Mouse (Mus musculus): ENCODE measurements around the gene Zfp459.
"Not testable (repeated sequence)": the region's sequence is repeated elsewhere in the genome, so short reads cannot be mapped to it uniquely, and the experiment has no call there.

Zfp459 gene

DNA sequence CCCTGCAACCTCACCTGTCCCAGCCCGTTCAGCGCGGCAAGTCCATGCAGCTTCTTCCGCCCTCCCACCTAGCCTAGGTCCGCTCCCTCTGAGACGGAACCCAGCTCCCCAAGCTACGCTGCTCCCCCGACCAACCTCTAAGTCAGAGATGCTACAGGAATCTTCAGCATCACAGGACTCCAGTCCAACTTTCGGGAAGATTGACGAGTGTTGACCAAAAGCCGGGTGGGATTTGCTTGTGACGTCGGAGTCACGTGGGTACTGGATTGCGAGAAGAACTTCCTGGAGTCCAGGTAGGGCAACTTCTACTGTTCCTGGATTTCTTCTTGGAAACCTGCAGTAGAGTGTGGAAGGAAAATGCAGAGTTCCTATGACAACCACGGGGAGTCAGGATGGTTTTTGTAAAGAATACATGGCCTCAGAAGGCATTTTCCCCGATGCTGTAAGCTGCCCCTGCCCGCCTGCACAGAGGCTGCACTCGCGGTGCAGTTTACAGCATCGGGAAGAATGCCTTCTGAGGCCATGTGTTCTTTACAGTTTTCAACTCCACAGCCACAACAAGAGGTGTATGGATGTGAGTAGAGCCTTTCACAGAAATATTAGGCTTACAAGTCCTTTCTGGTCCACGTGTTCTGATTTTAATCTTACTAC is at the start of gene Zfp459:
TSS of gene Zfp459 (minus strand) at position 212 of the 651 bp plus-strand sequence.
- peak in 1 of 2 experiments; percentile 11 for DNase-seq (ENCODE audit: low spot score in 2 of 2)

DNA sequence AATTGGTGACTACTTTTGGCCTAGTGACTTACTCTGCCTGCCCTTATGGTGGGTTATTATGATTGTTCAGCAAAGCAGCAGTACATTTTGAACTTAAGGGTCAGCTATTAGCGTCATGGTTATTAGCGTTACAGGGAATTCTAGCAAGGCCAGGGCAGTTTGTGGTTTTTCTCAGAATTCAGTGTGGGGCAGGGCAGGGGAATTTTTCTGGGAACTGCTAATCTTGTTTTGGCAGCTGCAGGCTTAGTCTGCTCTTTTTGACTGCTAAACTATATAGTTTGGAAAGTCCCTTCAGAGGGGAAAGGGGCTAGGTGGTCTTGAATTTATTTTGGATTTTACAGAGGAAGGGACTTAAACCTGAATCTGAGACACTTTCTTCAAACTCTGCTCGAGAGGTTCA is 48.1 kb upstream of the Zfp459 start:
- no peak for DNase-seq (ENCODE audit: low spot score in 2 of 2)

DNA sequence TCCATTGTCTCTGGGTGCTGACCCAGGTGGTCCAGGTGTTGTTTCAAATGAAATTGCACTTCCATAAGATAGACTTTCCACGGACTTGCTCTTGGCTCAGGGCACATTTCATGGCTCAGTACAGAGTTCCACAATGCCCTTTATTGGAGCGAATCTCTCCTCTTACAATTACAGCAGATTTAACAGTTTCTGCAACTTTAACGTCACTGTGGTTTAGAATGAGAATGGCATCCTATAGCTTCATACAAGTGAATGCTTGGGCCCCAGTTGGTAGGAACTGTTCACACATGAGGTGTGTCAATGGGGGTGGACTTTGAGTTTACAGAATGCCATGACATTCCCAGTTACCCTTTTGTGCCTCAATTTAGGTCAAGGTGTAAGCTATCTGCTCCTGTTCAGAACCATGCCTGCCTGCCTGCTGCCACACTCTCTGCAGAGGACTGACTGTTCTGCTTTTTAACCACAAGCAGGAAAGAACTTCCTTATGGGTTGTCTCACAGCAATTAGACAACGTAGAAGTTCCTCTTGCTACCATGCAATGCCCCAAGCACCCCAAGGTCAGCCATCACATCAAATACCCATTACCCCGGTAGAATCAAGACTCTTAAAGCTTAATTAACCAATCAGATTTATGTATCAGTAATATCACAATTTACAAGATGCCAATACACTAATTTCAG is 42.4 kb upstream of the Zfp459 start:
- DNase-seq (ENCODE audit: low spot score in 2 of 2): not testable (repeated sequence)

DNA sequence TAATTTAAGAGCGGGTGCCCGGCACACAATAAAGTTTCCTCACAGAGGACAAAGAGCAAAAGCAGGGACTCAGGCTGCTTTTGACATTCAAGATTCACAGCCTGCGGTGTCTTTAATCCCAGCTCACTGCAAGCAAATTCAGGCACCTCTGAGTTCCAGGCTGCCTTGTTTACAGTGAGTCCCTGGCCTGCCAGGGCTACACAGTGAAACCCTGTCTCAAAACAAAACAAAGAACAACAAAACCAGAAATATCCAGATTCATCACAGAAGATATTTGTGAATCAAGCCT is 30.7 kb upstream of the Zfp459 start:
- DNase-seq (ENCODE audit: low spot score in 2 of 2): no peak

DNA sequence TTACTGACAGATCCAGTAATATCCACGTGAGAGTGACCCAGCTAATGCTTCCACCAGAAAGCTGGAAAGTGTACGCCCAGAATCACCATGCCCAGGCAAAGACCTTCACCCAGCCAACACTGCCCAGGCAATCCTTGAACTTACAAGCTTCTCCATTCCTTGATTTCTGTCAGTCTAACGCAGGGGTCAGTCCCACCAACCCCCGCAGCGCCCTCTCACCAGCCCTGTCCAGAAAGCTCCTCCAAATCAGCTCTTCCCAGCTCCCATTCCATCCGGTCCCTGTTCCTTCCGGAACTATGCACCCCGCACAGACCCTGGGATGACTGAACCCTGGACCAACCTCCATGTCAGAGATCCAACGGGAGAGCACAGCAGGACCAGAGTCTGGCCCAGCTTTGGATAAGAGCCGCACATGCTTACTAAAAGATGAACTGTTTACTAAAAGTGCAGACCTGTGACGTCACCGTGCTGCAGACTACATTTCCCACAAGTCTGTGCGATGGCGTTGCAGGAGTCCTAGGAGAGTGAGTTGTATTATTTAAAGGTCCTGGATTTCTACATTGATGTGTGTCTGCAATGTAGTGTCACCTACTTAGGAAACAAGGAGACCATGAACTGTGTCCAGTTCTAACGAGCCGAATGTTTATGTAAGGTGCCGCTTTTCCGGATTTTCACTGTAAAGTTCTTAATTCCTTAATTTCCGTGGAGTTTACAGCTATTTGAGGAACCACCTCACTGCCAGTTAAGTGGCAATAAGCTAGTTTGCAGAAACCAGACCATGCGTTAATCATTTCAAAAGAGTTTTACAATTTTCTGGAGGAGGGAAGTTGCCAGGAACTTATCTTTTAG is 30.2 kb upstream of the Zfp459 start, which contains the start of gene Zfp874a:
TSS of gene Zfp874a (minus strand) at position 453 of the 849 bp plus-strand sequence.
- DNase-seq (ENCODE audit: low spot score in 2 of 2): peak; percentile 80 to 84

DNA sequence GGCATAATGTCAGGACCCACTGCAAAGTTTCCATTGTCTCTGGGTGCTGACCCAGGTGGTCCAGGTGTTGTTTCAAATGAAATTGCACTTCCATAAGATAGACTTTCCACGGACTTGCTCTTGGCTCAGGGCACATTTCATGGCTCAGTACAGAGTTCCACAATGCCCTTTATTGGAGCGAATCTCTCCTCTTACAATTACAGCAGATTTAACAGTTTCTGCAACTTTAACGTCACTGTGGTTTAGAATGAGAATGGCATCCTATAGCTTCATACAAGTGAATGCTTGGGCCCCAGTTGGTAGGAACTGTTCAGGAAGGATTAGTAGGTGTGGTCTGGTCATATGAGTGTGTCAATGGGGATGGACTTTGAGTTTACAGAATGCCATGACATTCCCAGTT is 15.9 kb upstream of the Zfp459 start:
- DNase-seq (ENCODE audit: low spot score in 2 of 2): not testable (repeated sequence)

DNA sequence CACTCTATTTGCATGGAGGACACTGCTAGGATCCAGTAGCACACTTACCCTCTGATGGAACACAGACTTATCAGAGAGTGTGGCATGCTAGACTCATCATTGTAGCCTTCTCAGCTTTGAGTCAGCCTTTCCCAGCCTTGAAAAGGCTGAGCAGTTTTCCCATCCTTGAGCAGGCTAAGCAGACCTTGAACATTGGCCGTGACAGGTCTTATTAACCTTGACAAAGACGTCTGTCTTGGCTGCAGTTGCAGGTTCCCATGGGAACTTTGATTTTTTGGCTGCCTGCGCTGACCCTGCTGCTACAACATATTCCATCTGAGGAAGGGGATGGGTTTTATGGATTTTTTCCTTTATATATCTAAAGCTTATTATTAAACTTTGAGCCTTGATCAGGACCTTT is 6.9 kb upstream of the Zfp459 start:
- DNase-seq (ENCODE audit: low spot score in 2 of 2): no peak

DNA sequence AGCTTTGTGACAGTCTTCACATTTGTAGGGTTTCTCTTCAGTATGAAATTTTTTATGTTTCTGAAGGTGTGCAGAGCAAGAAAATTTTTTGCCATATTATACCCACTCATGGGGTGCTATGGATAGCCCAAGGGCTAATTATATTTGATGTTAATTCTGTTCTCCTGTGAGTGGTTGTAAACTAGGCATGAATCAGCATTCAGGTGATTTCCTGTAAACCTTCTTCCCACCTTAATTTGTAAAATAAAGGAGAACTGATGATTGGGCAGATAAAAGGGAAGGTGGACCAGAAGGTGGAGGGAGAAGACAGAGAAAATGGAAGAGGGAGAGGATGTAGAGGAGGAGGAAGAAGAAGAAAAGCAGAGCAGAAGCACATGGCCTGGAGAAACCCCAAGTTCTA is 4.5 kb upstream of the Zfp459 start:
- DNase-seq (ENCODE audit: low spot score in 2 of 2): not testable (repeated sequence)

DNA sequence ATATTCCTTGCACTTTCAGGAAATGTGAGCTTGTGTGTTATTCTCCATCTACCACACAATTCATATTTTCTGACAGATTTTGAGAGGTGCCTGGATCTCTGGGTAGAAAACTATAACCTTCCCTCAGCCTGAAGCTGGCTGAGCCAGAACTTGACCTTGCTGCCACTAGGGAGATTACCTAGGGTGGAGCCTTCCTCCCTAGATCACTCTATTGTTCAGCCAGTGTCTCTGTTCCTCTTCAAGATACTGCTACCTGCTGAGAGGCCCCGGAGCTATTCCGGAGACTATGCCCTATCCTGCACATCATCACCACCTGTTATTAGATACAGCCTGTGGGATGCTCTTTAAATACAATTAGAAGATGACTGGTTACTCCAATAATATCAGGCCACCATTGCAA is 1.3 kb upstream of the Zfp459 start:
- not testable (repeated sequence) for DNase-seq (ENCODE audit: low spot score in 2 of 2)

DNA sequence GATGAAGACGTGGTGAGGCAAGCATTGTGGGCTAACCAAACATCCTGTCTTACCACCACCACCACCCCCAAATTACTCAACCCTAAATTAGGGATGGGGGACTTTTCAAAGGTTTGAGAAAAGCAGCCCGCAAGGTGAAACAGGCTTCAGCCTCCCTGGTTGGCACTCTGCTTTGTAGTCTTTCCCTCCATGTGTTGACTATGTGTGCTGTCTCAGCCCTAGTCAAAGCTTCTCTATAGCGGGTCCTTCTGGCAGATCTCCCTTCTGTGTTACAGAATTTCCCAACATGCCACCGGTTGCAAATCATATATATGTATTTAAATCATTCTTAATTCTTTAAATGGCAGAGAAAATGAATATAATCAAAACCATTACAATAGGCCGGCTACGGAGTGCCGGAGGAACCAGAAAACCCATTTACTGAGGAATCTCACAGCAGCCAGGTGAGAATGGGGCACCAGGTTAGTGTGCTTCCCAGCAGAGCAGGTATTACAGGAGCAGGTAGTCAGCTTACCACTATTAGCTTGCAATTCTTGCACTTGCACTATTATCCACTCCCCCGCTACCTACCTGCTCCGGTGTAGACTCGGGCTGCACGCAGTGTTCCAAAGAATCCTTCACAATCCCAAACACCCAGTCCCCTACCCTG is 536 bp downstream of the Zfp459 start:
- DNase-seq (ENCODE audit: low spot score in 2 of 2): no peak

DNA sequence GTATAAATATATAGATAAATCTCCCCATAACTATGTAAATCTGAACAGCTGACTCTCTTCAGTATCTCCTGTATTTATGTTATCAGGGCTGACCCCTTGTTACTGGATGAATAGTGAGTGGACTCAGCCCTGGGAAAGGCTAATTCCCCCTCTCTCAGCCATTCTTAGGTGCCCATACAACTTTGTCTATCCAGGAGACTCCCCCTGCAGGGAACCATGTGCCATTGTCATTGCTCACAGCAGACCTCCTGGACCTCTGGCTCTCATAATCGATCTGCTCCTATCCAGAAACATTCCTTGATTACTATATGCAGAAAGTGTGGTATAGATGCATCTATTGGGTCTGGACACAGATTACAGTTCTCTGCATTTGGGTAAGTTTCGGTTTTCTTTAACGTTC is 4.4 kb downstream of the Zfp459 start:
- DNase-seq (ENCODE audit: low spot score in 2 of 2): no peak

DNA sequence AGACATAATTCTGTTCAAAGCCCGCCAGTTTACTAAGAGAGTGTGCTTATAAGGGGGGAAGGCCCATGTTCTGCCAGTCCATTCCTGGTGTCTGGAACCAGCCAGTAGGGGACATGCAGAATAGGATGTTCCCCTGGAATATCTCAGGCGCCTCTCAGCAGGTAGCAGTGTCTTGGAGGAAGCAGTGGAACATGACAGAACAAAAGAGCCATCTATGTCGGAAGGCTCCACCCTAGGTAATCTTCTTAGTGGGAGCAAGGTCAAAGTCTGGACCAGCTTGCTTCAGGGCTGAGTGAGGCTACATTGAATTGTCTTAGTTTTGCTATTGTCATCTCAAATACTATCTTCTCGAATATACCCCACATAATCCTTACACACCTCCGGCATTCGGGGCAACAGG is 5.5 kb downstream of the Zfp459 start:
- DNase-seq (ENCODE audit: low spot score in 2 of 2): no peak

DNA sequence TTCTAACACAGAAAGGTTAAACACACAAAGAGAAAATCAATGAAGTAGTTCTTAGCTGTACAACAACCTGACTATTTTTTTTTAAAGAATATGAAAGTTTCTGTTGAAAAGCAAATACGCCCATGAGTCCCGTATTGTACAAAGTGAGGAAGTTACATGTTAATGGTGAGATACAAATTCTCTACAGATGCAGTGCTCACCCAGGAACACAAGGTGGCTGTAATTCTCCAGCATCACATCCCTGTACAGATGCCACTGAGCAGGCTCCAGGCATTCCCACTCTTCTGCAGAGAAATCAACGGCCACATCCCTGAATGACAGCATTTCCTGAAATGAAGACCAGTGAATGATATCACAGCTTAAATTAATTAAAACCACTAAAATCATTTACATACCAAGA is 7.6 kb downstream of the Zfp459 start:
- DNase-seq (ENCODE audit: low spot score in 2 of 2): not testable (repeated sequence)

DNA sequence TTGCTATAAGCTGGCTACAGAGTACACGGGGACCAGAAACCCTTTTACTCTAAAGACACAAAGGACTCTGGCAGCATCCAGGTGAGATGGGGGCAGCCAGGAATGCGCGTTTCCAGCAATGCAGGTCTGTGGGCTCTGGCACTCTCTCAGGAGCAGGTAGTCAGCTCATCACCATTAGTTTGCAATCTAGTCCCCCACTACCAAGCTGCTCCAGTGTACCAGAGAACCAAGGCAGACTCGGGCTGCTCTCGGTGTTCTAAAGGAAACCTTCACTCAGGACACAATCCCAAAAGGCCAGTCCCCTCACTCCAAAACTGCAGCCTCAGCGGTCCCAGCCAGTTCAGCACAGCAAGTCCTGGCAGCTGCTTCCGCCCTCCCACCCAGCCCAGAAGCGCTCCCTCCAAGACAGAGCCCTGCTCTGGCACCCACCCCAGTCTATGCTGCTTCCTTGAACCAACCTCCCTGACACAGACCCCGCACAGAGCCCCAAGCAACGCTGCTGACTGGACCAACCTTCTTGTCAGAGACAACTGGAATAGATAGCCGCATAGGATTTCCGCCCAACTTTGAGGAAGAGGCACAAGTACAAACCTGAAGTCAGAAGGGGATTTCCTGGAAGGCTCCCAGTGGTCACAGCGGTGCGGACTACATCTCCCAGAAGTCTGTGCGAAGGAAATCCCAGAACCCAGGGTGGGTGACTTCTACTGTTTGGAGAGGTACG is 21.9 kb downstream of the Zfp459 start, which contains the start of gene Zfp429:
TSS of gene Zfp429 (minus strand) at position 637 of the 721 bp plus-strand sequence.
- peak; percentile 42 to 59 for DNase-seq (ENCODE audit: low spot score in 2 of 2)

DNA sequence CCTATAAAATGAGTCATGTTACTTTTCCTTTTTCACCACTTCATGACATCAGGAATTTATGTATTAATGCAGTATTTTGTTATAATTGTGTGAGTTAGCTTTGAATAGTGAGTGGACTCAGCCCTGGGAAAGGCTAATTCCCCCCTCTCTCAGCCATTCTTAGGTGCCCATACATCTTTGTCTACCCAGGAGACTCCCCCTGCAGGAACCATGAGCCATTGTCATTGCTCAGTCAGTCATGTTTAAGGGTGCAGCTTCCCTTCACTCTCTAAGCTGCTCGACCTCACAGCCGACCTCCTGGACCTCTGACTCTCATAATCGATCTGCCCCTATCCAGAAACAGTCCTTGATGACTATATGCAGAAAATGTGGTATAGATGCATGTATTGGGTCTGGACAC is 45.0 kb downstream of the Zfp459 start:
- DNase-seq (ENCODE audit: low spot score in 2 of 2): not testable (repeated sequence)

DNA sequence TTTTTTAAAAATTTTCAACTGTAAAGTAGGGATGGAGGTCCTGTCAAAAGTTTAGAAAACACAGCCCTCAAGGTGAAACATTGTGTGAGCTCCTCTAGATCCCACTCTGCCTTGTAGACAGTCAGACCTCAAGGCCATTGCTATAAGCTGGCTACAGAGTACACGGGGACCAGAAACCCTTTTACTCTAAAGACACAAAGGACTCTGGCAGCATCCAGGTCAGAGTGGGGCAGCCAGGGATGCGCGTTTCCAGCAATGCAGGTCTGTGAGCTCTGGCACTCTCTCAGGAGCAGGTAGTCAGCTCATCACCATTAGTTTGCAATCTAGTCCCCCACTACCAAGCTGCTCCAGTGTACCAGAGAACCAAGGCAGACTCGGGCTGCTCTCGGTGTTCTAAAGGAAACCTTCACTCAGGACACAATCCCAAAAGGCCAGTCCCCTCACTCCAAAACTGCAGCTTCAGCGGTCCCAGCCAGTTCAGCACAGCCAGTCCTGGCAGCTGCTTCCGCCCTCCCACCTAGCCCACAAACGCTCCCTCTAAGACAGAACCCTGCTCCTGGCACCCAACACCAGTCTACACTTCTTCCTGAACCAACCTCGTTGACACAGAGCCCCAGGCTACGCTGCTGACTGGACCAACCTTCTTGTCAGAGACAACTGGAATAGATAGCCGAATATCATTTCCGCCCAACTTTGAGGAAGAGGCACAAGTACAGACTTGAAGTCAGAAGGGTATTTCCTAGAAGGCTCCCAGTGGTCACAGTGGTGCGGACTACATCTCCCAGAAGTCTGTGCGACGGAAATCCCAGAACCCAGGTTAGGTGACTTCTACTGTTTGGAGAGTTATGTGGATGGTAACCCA is 45.9 kb downstream of the Zfp459 start, which contains the start of the genes Gm28041 and Zfp456:
TSS of gene Gm28041 (minus strand) at position 684 of the 862 bp plus-strand sequence.
TSS of gene Zfp456 (minus strand) at position 761 of the 862 bp plus-strand sequence.
- peak; percentile 10 to 40 for DNase-seq (ENCODE audit: low spot score in 2 of 2)

DNA sequence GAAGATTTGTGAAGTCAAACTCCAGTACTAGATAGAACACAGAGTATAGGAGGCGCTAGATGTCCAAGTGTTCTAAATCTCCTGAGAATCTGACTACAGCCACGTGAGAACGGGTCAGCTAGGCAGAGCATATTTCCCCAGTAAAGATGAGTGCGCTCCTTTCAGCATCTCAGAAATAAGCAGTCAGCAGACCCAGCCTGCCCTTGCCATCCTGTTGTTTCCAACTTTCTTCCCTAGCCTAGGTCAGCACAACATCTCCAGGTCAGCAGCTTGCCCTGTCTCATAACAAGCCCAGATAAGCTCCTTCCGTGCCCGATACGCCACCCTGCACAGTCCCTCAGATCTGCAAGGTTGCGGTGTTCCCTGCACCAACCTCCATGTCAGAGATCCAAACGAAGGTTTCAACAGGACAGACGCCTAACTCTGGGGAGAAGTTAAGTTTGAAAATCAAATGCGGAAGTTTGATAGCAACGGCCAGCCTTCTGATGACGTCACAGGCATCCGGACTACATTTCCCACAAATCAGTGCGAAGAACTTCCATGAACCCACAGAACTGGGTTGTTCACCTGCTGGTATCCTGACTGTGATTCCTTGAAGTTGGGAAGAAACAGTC is 61.0 kb downstream of the Zfp459 start, which contains the start of the genes Gm28044 and Zfp953:
TSS of gene Gm28044 (minus strand) at position 406 of the 614 bp plus-strand sequence.
TSS of gene Zfp953 (minus strand) at position 475 of the 614 bp plus-strand sequence.
- peak; percentile 75 to 76 for DNase-seq (ENCODE audit: low spot score in 2 of 2)

All from frontal cortex, postnatal 25 days (tissue).